Mouse (Mus musculus) ovary, postnatal 14 days (tissue): Measurements from ENCODE around the gene Cyb561d1.
"Not testable (repeated sequence)": the region's sequence is repeated elsewhere in the genome, so short reads cannot be mapped to it uniquely, and the experiment has no call there.

Experiments used
- DNase-seq: peaks from one replicate; pipeline ENCODE4 v3.0.0; 2022; ENCODE audit warnings: low spot score

Gene Cyb561d1

DNA sequence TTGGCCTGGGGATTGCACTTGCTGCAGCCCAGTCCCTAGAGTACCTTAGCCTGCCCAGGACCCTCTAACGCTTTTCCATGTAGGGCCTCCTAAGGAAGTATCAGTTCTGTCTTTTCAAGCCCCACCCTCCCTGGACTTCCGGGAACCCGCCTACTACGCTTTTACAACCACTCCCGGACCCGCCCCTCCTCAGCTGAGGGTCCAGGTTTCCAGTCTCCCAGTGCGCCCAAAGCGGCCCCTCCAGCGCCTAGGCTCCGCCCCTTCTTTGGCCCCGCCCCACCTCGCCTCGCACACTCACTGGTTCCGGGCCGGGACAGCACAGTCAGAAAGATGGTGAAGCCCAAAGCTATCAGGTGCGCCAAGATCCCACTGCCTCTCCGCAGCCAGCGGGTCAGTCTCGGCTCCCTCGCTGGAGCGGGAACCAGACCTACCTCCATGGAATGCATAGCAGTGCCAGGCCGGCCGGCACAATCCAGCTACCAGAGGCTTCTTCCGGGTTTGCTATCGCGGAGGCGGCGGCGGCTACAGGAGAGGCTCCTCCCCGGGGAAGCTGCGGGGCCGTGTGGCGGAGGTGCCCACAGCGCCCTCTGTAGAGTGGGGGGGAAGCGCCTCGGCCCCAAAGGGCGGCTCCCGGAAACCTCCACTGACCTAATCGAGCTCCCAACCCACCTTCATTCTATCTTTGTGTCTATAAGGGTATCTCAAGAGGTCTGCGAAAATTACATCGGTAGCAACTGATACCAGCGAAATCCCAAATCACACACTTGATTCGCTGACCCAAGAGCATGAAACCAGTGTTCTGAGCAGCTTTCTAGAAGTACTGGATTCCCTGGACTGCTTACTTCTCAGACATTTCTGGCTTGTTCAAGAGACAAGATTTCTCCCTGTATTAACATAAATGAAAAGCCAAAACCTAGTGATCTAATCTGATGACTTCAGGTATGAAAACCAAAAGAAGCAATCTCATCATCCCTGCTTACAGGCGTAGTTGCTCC is at the start of gene Cyb561d1:
Gene Cyb561d1, minus strand, starts transcription at position 884 of the 995 bp plus-strand sequence.
- DNase-seq, result peak; percentile 90

DNA sequence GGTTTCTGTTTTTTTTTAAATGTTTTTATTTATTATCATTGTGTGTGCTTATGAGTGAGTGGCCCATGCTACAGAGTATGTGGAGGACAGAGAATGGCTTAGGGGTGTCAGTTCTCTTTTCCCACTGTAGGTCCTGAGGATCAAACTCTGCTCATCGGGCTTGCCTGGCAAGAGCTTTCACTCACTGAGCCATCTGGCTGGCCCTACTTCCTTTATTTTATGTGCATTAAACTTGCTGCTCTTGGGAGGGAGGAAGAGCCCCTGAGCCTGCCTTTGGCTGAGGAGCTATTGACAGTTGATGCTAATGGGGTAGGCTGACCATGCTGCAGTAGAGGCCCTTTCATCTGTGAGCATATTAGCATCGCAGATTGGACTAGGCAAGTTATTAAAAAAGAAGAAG is 45.8 kb upstream of the Cyb561d1 start:
- DNase-seq, result no peak

DNA sequence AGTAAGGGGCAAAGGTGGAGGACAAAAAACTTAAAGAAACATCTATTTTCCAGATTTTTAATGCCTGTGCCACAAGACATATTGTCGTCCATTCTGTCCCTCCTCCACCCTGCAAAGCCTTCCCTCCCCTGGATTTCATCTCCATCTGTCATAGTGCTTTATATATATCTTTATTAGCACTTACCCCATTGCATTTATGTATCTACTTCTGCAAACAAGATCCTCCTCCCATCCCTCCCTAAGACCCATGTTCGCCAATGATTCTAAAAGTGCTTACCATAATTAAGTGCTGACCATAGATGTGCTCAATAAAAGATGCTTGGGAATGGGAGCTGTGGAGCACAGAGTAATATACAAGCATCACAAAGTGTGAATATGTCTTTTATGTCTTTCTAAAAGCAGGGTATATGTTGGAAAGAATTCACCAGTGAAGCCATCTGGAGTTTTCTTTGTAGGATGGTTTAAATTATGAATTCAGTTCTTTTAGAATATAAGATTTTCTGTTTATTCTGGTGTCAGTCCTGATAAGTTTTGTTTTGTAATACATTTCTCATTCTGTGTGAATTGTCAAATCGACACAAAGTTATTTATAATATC is 40.3 kb upstream of the Cyb561d1 start:
- DNase-seq, result no peak

DNA sequence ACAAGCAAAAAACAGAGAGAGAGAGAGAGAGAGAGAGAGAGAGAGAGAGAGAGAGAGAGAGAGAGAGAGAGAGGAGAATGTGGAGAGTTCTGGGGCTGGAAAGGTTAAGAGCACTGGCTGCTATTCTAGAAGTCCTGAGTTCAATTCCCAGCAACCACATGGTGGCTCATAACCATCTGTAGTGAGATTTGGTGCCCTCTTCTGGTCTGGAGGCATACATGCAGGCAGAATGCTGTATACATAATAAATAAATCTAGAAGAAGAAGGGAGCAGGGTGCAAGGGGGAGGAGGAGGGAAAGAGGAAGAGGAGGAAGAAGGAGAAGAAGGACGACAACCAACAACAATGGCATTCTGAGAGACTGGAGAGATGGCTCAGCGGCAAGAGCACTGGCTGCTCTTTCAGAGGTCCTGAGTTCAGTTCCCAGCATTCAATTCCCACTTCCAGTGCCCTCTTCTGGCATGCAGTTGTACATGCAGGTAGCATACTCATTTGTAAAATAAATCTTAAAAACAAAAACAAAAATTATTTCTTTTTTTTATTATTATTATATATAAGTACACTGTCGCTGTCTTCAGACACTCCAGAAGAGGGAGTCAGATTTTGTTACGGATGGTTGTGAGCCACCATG is 36.6 kb upstream of the Cyb561d1 start:
- not testable (repeated sequence) for DNase-seq

DNA sequence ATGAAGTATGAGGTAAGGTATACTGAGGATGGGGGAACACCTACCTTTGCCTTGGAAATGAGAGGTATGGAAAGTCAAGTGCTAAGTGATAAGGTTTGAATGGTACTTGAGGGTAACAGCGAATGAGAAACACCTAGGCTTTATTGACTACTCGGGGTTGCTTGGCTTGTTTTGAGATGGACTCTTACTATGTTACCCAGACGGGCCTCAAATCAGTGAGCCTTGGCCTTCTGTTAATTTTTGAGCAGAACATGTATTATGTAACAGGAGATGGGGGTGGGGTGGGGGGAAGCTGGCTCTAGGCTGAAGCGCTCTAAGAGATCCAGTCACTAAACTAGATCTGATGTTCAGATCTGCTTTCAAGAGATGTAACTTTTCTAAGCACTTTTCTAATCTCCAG is 30.6 kb upstream of the Cyb561d1 start:
- no peak for DNase-seq

DNA sequence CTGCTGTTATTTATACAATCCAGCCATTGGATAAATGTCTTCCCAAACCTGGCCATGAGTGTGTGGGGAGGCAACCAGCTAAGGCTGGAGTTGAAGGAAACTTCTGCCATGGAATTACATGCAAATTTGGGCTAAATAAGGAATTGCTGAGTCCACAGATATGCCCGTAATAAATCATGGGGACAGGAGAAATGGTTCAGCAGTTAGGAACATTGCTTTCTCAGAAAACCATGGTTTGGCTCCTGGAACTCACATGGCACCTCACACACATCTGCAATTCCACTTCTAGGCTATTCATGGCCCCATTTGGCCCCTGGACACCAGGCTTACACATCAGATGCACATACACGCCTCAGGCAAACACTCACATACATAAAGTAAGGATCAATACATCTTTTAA is 26.5 kb upstream of the Cyb561d1 start:
- no peak for DNase-seq

DNA sequence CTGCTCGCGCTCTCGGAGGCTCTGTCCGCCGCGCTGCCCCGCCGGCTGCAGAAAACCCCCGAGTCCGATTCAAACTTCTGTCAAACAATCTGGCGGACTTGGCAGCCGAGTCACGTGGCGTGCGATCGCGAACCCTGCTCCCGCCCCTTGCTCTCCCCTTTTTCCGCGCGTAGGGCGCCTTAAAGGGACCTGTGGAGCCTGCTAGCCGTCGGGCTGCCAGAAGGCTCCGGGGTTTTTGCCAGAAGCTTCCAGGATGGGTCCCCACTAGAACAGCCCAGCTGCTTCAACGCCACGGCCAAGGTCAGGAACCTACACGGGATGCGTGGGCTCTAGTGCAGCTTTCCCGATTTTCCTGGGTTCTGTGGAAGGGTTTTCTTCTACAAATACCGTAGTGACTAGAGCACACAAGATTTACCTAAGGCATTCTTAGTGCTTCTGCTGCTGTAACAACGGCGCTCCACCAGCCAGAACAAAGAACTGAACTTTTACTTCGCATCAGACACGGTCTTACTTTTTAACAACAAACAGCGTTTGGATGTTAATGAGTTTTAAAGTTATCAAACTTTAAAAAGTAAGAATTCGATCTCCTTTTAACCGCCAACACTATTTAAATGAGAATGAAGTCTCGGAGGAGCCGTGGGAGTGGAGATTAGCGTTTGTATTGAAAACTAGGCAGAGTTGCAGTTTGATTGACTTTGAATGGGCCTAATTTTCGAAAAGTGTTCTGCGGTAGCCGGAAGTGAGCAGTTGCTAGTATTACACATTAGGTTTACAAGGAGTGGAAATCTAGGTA is 25.7 kb upstream of the Cyb561d1 start, which contains the start of gene Sypl2:
Gene Sypl2, minus strand, starts transcription at position 91 of the 793 bp plus-strand sequence.
- DNase-seq, result no peak

DNA sequence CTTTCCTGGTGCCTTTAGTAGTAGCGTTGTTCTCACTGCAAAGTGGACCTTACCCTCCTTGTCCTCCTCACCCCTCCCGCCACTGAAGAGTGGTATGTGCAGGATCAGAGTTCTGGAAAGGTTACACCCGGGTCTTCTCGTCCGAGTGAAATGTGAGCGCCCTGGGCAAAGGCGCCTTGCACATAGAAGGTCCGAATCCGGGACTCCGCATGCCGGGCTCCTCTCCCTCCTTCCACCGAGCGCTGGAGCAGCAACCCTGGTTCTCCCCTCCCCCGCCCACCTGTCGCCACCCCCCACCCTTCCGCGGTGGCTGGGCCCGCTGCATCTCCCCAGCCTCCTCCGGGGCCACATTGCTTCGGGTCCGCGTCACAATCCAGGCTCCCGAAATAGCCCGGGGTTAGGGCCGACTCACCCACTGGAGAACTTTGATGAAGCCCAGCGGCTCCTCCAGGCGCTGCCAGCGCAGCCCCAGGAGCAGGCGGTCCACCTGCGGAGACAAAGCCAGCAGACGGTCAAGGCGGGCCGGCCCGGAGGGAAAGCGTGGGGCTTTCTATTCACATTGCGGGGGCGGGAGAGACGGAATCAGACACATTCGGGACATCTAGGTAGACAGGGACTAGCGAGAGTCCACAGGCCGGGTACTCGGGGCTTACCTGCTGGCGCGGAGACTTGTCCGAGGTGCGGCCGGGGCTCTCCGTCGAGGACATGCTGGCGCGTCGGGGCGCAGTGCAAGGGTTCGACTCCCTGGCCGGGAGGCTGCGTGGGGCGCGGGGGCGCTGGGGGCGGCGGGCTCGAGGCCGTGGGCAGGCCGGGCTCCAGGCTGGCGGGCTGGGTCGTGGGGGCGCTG is 24.9 kb upstream of the Cyb561d1 start:
- DNase-seq, result no peak

DNA sequence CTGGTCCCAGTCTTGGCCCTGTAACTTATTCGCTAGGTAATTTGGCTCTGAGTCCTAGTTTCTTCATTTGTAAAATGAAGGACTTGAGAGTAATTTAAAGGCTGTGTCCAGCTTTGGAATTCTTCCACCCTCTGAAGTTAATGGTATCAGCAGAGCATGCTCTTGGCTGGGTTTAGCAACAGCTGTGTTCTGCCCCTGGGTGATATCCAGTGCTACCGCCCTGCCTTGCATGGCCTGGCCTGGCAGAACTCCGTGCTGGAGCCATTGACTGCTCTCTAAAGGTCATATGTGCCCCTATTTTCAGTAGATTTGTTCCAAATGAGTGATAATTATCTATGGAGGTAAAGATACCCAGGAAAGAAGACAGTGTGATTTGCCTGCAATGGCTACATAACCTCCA is 19.6 kb upstream of the Cyb561d1 start:
- no peak for DNase-seq

DNA sequence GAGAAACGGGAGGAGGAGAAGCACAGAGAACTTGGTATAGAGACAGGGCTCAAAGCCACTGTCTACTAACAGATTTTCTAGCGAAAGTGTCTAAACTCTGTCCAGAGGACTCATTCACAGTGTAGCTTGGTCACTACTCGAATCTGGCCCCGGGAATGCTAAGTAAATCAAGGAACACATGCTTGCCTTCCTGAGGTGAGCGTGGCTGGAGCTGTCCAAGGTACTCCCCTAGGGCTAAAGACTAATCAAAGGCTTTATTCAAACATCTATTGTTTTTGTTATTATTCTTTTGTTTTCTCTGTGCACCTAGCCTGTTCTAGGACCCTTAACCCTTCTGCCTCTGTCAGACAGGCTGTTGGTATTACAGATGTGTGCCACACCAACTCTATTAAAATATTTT is 13.7 kb upstream of the Cyb561d1 start:
- no peak for DNase-seq

DNA sequence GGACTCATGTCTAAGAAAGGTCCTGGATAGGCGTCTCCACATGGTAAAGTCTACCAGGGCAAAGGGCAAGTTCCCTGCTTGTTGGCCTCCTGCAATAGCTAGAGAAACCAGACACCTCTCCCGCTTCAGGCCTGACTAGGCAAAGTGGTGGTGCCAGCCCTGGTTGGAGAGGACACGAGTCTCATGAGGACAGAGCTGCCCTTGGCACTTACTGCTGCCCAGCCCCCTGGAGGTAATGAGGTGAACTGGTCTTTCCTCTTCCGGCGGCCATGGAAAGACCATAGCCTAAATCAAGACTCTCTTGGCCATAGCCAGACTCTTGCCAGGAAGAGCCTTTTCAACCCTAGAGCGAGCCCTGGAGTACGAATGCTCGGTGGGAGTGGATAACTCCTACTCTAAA is 11.4 kb upstream of the Cyb561d1 start:
- DNase-seq, result no peak

DNA sequence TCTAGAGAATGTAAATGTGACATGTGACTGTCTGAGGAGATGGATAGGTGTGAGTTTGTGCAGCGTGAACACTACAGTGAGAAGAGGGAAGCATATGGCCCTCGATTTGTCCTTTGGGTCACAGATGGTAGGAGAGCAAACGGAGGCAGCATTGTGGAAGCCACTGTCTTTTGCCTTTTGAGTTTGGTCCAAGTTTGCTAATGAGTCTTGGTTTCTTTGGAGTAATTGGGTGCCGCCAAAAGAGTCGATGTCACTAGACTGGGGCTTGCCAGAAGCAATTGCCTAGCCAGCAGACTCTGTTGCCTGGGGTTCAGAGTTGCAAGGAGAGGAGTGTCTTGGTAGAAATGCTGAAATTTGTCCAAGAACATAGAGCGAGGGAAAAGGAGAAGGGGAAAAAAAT is 10.8 kb upstream of the Cyb561d1 start:
- DNase-seq, result no peak

DNA sequence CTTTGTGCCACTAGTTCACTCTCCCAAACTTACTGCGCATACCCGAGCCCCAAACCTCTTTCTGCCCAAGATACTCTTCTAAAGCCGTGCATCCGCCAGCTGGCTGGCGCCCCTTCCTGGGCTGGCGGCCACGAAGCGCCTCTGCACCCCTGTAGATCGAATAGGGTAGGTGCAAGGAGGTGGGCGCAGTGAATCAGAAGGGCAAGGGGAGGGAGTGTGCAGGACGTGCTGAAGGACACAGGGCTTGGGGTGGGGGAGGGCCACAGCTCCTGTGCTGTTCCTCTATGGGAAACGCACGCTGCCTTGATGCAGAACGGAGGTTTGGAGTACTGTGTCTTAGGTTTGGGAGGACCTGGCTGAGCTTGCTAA is 9.7 kb upstream of the Cyb561d1 start, which contains the start of gene Atxn7l2:
Gene Atxn7l2, minus strand, starts transcription at position 164 of the 369 bp plus-strand sequence.
- no peak for DNase-seq

DNA sequence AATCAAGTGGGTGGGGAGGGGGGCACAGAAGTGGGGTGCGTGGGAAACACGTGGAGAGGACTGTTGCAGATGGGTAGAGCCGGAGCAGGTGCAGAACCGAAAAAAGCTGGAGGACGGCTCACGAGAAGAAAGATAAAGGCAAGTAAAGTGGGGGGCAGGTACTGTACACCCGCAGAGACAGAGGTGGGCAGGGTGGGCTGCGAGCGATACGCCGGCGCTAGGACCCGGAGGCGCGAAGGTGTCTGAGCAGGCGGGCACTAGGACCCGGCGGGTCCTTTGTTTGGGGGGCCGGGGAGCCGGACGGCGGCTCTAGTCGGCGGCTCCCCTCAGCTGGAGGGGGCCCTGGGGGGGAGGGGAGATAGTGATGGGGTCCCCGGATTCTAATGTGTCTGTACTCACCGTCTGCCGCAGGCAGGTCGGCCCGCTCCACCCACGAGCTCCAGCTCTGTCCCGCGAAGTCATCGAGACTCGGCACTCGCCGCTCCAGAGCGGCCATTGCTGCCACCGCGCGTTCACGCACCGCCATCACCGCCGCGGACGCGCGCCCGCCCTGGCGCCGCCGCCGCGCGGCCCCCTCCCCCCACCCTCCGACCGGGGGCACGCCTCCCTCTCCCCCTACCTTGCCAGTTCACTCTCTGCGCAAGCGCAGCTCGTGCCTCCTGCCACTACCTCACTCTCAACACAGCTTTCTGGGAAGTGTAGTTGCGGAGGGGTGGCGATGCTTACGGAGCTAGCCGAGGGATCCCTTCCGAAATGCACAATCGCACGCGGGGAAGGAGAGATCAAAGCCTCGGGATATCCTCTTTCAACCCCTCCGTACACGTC is 9.1 kb upstream of the Cyb561d1 start:
- DNase-seq, result peak; percentile 84

DNA sequence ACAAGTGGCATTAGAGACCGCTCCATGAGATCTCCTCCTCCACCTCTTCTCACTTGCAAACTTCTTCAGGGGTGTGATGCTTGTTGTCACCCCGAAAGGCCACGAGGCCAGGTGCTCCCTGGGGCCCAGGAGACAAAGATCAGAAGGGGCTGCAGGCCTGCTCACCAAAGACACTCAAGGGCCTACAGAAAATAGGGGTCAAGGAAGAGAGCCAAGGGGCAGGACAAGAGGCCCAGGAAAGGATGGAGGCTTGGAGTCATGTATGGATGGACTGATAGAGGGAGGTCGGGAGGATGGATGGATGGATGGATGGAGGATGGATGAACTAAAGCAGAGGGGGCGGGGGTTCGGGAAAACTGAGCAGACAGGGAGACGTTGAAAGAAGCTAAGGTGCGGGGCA is 8.5 kb upstream of the Cyb561d1 start:
- DNase-seq, result no peak

DNA sequence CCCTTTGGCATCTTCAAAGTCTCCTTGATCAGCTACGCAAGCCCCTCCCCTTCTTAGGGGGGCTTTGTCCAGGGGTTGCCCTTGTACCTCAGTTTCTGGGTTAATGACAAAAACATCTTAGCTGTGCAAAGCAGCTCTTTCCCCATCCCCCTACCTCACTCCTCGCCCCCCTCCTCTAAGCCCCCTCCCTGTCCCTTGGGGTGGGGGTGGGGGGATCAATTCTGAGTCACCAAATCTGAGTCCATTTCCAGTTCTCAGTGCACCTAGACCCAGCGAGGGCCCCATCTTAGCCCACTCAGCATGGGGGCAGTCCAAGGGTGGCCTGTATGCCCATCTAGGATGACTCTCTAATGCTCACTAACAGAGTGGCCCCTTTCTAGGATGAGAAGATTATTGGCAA is 8.0 kb upstream of the Cyb561d1 start:
- no peak for DNase-seq

DNA sequence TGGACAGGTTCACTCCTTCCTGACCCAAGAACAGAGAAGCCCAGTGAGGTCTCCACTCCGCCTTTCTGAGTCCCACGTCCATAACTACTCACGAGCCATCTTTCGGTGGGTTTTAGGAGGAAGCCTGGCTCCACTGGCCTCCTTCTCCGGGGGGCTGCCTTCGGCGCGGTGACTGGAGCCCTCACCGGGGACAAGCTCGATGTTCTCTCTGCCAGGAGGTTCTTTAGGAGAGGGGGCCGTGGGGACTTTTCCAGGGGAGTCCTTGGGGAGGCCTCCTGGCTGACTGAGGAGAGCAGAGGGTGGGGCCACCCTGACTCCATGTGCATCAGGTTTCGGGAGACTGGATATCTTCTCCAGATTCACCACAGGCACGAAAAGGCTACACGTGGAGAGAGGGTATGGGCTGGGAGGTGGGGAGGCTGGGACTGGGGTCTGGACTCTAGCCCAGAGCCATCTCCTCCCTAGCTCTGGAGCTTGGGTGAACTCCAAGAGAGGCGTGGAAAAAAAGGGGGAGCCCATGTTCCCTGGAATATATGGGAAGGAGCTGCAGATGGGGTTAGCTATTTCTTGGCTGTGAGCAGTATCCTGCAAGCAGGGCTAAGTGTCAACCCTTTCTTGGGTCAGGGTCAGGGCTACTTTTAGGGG is 5.8 kb upstream of the Cyb561d1 start:
- DNase-seq, result no peak

DNA sequence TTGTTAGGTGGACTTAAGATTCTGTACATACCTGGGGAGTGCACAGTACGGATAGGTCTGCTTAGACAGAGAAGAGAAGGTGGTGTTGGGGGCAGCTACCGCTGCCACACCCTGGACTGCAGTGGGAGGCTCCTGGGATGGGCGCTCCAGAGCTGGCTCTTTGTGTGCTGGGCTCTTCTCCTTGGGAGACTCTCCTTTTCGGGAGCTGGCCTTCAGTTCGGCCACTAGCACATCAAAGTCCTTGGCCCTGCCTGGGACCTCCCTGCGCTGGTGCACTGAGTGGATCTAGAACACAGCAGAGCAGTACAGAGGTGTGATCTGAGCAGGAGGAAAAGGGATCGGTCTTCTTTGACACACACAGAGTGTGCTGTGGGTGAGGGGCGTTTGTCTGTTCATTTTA is 4.6 kb upstream of the Cyb561d1 start:
- DNase-seq, result no peak

DNA sequence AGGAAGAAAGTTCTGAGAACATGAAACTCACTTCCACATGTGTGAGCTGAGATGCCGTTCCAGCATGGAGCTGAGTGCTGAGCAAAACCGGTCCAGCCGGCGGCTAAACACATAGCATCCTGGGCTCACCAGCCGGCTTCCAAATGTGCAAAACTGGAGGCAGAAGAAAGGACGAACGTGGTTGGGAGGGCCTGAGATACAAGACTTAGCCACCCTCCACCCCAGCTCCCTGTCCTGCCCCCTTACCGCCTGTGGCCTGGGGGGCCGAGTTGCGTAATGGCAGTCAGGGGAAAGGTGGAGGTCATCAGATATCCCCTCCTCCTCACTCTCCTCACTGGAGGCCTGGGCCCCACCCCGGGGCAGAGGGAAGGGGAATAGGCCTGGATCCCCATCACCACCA is 3.5 kb upstream of the Cyb561d1 start:
- no peak for DNase-seq
